Mouse (Mus musculus) hindbrain, embryonic 15.5 days (tissue): ENCODE results near the gene Zfp689. TPM values are rescaled to one million over a fixed set of nuclear protein-coding genes. Genes with fewer than 3 reads are reported as not detected.
A peak's percentile ranks its signal among the peaks of the same experiment; 100 is the strongest.
"Not testable (repeated sequence)": the region's sequence is repeated elsewhere in the genome, so short reads cannot be mapped to it uniquely, and the experiment has no call there.

Experiments used
- ATAC-seq: fragments of 200-750 bp; cut with Nextera tagmentation; 2 replicates; pipeline ENCODE4 v1.8.0; 2017; ENCODE audit warnings: low read depth, moderate number of reproducible peaks, moderate TSS enrichment; ENCODE audit not compliant: low FRiP score
- H3K27ac ChIP-seq: fragments of 300-500 bp; sonication (generic); replicated peaks from 2 replicates; pipeline ENCODE4 v1.5.1; 2015; ENCODE audit warnings: mild to moderate bottlenecking, inconsistent platforms
- H3K27me3 ChIP-seq: fragments of 300-500 bp; sonication (generic); 2 replicates; pipeline ENCODE4 v1.6.1; 2015; ENCODE audit warnings: control low read depth, inconsistent platforms
- H3K36me3 ChIP-seq: fragments of 300-500 bp; sonication (generic); 2 replicates; pipeline ENCODE4 v1.6.1; 2015; ENCODE audit warnings: control low read depth, inconsistent platforms
- H3K4me1 ChIP-seq: fragments of 300-500 bp; sonication (generic); replicated peaks from 2 replicates; pipeline ENCODE4 v1.6.1; 2015; ENCODE audit warnings: control low read depth, inconsistent platforms
- H3K4me2 ChIP-seq: fragments of 300-500 bp; sonication (generic); 2 replicates; pipeline ENCODE4 v1.6.1; 2015; ENCODE audit warnings: moderate library complexity, mild to moderate bottlenecking, inconsistent platforms
- H3K4me3 ChIP-seq: fragments of 300-500 bp; sonication (generic); 2 replicates; pipeline ENCODE4 v1.5.1; 2015; ENCODE audit warnings: mild to moderate bottlenecking, inconsistent platforms
- H3K9ac ChIP-seq: fragments of 300-500 bp; sonication (generic); 2 replicates; pipeline ENCODE4 v1.6.1; 2015; ENCODE audit warnings: inconsistent platforms
- H3K9me3 ChIP-seq: fragments of 300-500 bp; sonication (generic); 2 replicates; pipeline ENCODE4 v1.6.1; 2016; ENCODE audit warnings: control low read depth, inconsistent platforms
- WGBS: fragments of 180-500 bp; shearing (Covaris S2); methylation state at CpG from one replicate; pipeline ENCODE4 v1.1.7; 2015; 5-methylcytosine and 5-hydroxymethylcytosine counted together
- polyA plus RNA-seq: library from polyadenylated mRNA; unstranded; fragments of >200 nt; fragmentation: Nextera tagmentation; extraction: Ambion mirVana; gene quantifications from 2 replicates; pipeline ENCODE4 v1.2.1, GENCODE M21; 2015

Zfp689 gene
- polyA plus RNA-seq, 1 experiment from 2014 or later = 15.8 TPM

- Histone ChIP-seq H3K9ac (peak overlapping the region; percentile 92), H3K36me3 (peaks cover 7% of the 10 kb centered on the region; the same call in 1 of the 2 replicates), H3K4me2 (peak overlapping the region; percentile 92), H3K27ac (peak overlapping the region; percentile 84), H3K4me1 (peaks cover 18% of the 10 kb centered on the region), H3K9me3 (no peaks in the 10 kb centered on the region), H3K27me3 (peaks cover 6% of the 10 kb centered on the region), H3K4me3 (peak overlapping the region; percentile 78)
- WGBS = under 1% methylated on average over 15 of the region's 15 CpGs
- peak; percentile 85 for ATAC-seq
These were observed 26.7 kb downstream of the Zfp689 start for GRCm38 (mm10) chr7:127422247-127422646.

GRCm38 (mm10) chr7:127421388-127422191, 27.4 kb downstream of the Zfp689 start, which contains the start of gene Zfp688:
Gene Zfp688, minus strand, starts transcription at chr7:127422068.
- H3K4me1 ChIP-seq = peaks cover 18% of the 10 kb centered on the region

GRCm38 (mm10) chr7:127411418-127411817, 37.5 kb downstream of the Zfp689 start:
- Histone ChIP-seq H3K4me1 (peaks cover 4% of the 10 kb centered on the region), H3K36me3 (no peaks in the 10 kb centered on the region)
- ATAC-seq = no peak

More at GRCm38 (mm10) chr7:127421388-127422191, 27.4 kb downstream of the Zfp689 start, which contains the start of gene Zfp688:
- Histone ChIP-seq H3K36me3 (peaks cover 7% of the 10 kb centered on the region; the same call in 1 of the 2 replicates), H3K4me2 (peak within 1 kb of the TSS; percentile 92), H3K9ac (peak within 1 kb of the TSS; percentile 92), H3K4me3 (peak within 1 kb of the TSS; percentile 78), H3K27ac (peak within 1 kb of the TSS; percentile 84), H3K9me3 (no peaks in the 10 kb centered on the region), H3K27me3 (peaks cover 6% of the 10 kb centered on the region)
- peak; percentile 96 for ATAC-seq
- under 1% methylated on average over 48 of the region's 48 CpGs for WGBS

GRCm38 (mm10) chr7:127406002-127406987, 42.7 kb downstream of the Zfp689 start, which contains the start of gene Zfp764:
Gene Zfp764, minus strand, starts transcription at chr7:127406822.
- Histone ChIP-seq H3K27ac (peak within 1 kb of the TSS; percentile 83), H3K9ac (peak within 1 kb of the TSS; percentile 75), H3K4me3 (peak within 1 kb of the TSS; percentile 60), H3K4me2 (peak within 1 kb of the TSS; percentile 96), H3K4me1 (peaks cover 11% of the 10 kb centered on the region)
- not testable (repeated sequence) for H3K36me3 ChIP-seq, H3K27me3 ChIP-seq, H3K9me3 ChIP-seq
- peak; percentile 91 for ATAC-seq
- 9% methylated on average over 40 of the region's 40 CpGs for WGBS

More at GRCm38 (mm10) chr7:127411418-127411817, 37.5 kb downstream of the Zfp689 start:
- 79% methylated on average over 2 of the region's 2 CpGs for WGBS
- no peak overlapping the region for H3K4me2 ChIP-seq
- no peaks in the 10 kb centered on the region for H3K9me3 ChIP-seq
- no peak overlapping the region for H3K4me3 ChIP-seq
- H3K27me3 ChIP-seq = no peaks in the 10 kb centered on the region
- no peak overlapping the region for H3K9ac ChIP-seq
- H3K27ac ChIP-seq = no peak overlapping the region

GRCm38 (mm10) chr7:127404101-127404500, 44.9 kb downstream of the Zfp689 start:
- not testable (repeated sequence) for H3K4me3 ChIP-seq, H3K4me2 ChIP-seq, H3K27ac ChIP-seq, H3K36me3 ChIP-seq, H3K9ac ChIP-seq, ATAC-seq, H3K27me3 ChIP-seq, H3K9me3 ChIP-seq
- peaks cover 11% of the 10 kb centered on the region for H3K4me1 ChIP-seq
- WGBS = 95% methylated on average over 6 of the region's 6 CpGs

GRCm38 (mm10) chr7:127402980-127403379, 46.0 kb downstream of the Zfp689 start:
- Histone ChIP-seq H3K9ac (no peak overlapping the region), H3K4me2 (no peak overlapping the region), H3K27me3 (no peaks in the 10 kb centered on the region), H3K4me3 (no peak overlapping the region), H3K4me1 (peaks cover 11% of the 10 kb centered on the region), H3K36me3 (no peaks in the 10 kb centered on the region), H3K27ac (no peak overlapping the region), H3K9me3 (no peaks in the 10 kb centered on the region)
- no peak for ATAC-seq
- 46% methylated on average over 2 of the region's 2 CpGs for WGBS

- Histone ChIP-seq H3K27ac (no peak overlapping the region), H3K9ac (no peak overlapping the region), H3K4me3 (no peak overlapping the region), H3K4me2 (no peak overlapping the region), H3K36me3 (no peaks in the 10 kb centered on the region), H3K27me3 (no peaks in the 10 kb centered on the region), H3K9me3 (no peaks in the 10 kb centered on the region), H3K4me1 (no peaks in the 10 kb centered on the region)
- no peak for ATAC-seq
- 69% methylated on average over 3 of the region's 3 CpGs for WGBS
These were observed 48.6 kb downstream of the Zfp689 start for GRCm38 (mm10) chr7:127400355-127400754.

- no peak for ATAC-seq
- H3K4me3 ChIP-seq = peak overlapping the region; percentile 79
- H3K27ac ChIP-seq = peak overlapping the region; percentile 91
- H3K4me1 ChIP-seq = peaks cover 16% of the 10 kb centered on the region
- WGBS = 28% methylated on average over 7 of the region's 7 CpGs
- H3K4me2 ChIP-seq = peak overlapping the region; percentile 60
- no peaks in the 10 kb centered on the region for H3K27me3 ChIP-seq
- H3K9ac ChIP-seq = peak overlapping the region; percentile 34
- H3K36me3 ChIP-seq = no peaks in the 10 kb centered on the region
- H3K9me3 ChIP-seq = no peaks in the 10 kb centered on the region
These were observed 55.0 kb downstream of the Zfp689 start for GRCm38 (mm10) chr7:127393944-127394333.

GRCm38 (mm10) chr7:127393157-127393943, 55.6 kb downstream of the Zfp689 start, which contains the start of gene E430018J23Rik:
Gene E430018J23Rik, minus strand, starts transcription at chr7:127393629.
- Histone ChIP-seq H3K4me2 (peak within 1 kb of the TSS; percentile 60), H3K4me1 (peaks cover 16% of the 10 kb centered on the region), H3K27me3 (no peaks in the 10 kb centered on the region), H3K9ac (peak within 1 kb of the TSS; percentile 85), H3K9me3 (no peaks in the 10 kb centered on the region), H3K36me3 (no peaks in the 10 kb centered on the region), H3K4me3 (peak within 1 kb of the TSS; percentile 79), H3K27ac (peak within 1 kb of the TSS; percentile 91)
- WGBS = under 1% methylated on average over 45 of the region's 45 CpGs
- peak; percentile 95 for ATAC-seq

GRCm38 (mm10) chr7:127392251-127392824, 56.6 kb downstream of the Zfp689 start:
- peaks cover 16% of the 10 kb centered on the region for H3K4me1 ChIP-seq
- peak overlapping the region; percentile 91; the same call in 1 of the 2 replicates for H3K27ac ChIP-seq
- peak overlapping the region; percentile 79 for H3K4me3 ChIP-seq
- H3K36me3 ChIP-seq = no peaks in the 10 kb centered on the region
- peak overlapping the region; percentile 60 for H3K4me2 ChIP-seq
- no peak for ATAC-seq
- no peaks in the 10 kb centered on the region for H3K9me3 ChIP-seq
- 91% methylated on average over 8 of the region's 8 CpGs for WGBS
- peak overlapping the region; percentile 85; the same call in 1 of the 2 replicates for H3K9ac ChIP-seq
- no peaks in the 10 kb centered on the region for H3K27me3 ChIP-seq
